Mouse (Mus musculus): ENCODE results near the gene Ppp1r9b. TPM values are rescaled to one million over a fixed set of nuclear protein-coding genes. Genes with fewer than 3 reads are reported as not detected.

The Ppp1r9b gene
- polyA plus RNA-seq (2015; fragmentation: Nextera tagmentation; extraction: Ambion mirVana), result 22.0 and 22.4 TPM in 2 replicates

- H3K9me3 ChIP-seq (ENCODE audit: control insufficient read depth, low read length), result no peaks in the 10 kb centered on the region
- H3K4me3 ChIP-seq (replicated peaks; ENCODE audit: low read length), result peak within 1 kb of the TSS; percentile 94
- WGBS, result 0% methylated on average over 49 of the region's 69 CpGs
- peak within 1 kb of the TSS; percentile 97 for H3K9ac ChIP-seq (replicated peaks; ENCODE audit: low read depth, low read length)
- H3K27ac ChIP-seq (ENCODE audit: low read length), result peak within 1 kb of the TSS; percentile 95
- peak within 1 kb of the TSS; percentile 97 for H3K4me2 ChIP-seq (ENCODE audit: low read length)
- H3K36me3 ChIP-seq (ENCODE audit: control insufficient read depth, insufficient read depth), result no peaks in the 10 kb centered on the region
- ATAC-seq, result peak; percentile 86
- no peaks in the 10 kb centered on the region for H3K27me3 ChIP-seq (replicated peaks; ENCODE audit: control insufficient read depth, insufficient read depth, low read length)
- peaks cover 55% of the 10 kb centered on the region for H3K4me1 ChIP-seq (replicated peaks; ENCODE audit: control insufficient read depth, insufficient read depth, low read length)
These were observed at the start of gene Ppp1r9b for GRCm38 (mm10) chr11:94990749-94991577. Gene Ppp1r9b, plus strand, starts transcription at chr11:94991035.

GRCm38 (mm10) chr11:94941121-94941520, 49.7 kb upstream of the Ppp1r9b start:
- WGBS, result 42% methylated on average over 9 of the region's 9 CpGs
- Histone ChIP-seq H3K27ac (ENCODE audit: low read length) (no peak overlapping the region), H3K4me3 (replicated peaks; ENCODE audit: low read length) (no peak overlapping the region), H3K36me3 (ENCODE audit: control insufficient read depth, insufficient read depth) (no peaks in the 10 kb centered on the region), H3K9ac (replicated peaks; ENCODE audit: low read depth, low read length) (no peak overlapping the region), H3K9me3 (ENCODE audit: control insufficient read depth, low read length) (no peaks in the 10 kb centered on the region), H3K27me3 (replicated peaks; ENCODE audit: control insufficient read depth, insufficient read depth, low read length) (peaks cover 20% of the 10 kb centered on the region), H3K4me1 (replicated peaks; ENCODE audit: control insufficient read depth, insufficient read depth, low read length) (peaks cover 14% of the 10 kb centered on the region), H3K4me2 (ENCODE audit: low read length) (no peak overlapping the region)
- no peak for ATAC-seq

GRCm38 (mm10) chr11:94941776-94942175, 49.1 kb upstream of the Ppp1r9b start:
- H3K4me3 ChIP-seq (replicated peaks; ENCODE audit: low read length), result no peak overlapping the region
- H3K36me3 ChIP-seq (ENCODE audit: control insufficient read depth, insufficient read depth), result no peaks in the 10 kb centered on the region
- no peaks in the 10 kb centered on the region for H3K9me3 ChIP-seq (ENCODE audit: control insufficient read depth, low read length)
- no peak overlapping the region for H3K9ac ChIP-seq (replicated peaks; ENCODE audit: low read depth, low read length)
- H3K27me3 ChIP-seq (replicated peaks; ENCODE audit: control insufficient read depth, insufficient read depth, low read length), result peaks cover 15% of the 10 kb centered on the region
- ATAC-seq, result no peak
- no peak overlapping the region for H3K27ac ChIP-seq (ENCODE audit: low read length)
- 79% methylated on average over 8 of the region's 8 CpGs for WGBS
- peaks cover 10% of the 10 kb centered on the region for H3K4me1 ChIP-seq (replicated peaks; ENCODE audit: control insufficient read depth, insufficient read depth, low read length)
- H3K4me2 ChIP-seq (ENCODE audit: low read length), result no peak overlapping the region

GRCm38 (mm10) chr11:94942282-94943023, 48.4 kb upstream of the Ppp1r9b start:
- Histone ChIP-seq H3K27me3 (replicated peaks; ENCODE audit: control insufficient read depth, insufficient read depth, low read length) (peaks cover 15% of the 10 kb centered on the region), H3K9me3 (ENCODE audit: control insufficient read depth, low read length) (no peaks in the 10 kb centered on the region), H3K27ac (ENCODE audit: low read length) (no peak overlapping the region), H3K4me3 (replicated peaks; ENCODE audit: low read length) (no peak overlapping the region), H3K9ac (replicated peaks; ENCODE audit: low read depth, low read length) (no peak overlapping the region), H3K4me1 (replicated peaks; ENCODE audit: control insufficient read depth, insufficient read depth, low read length) (peaks cover 5% of the 10 kb centered on the region), H3K4me2 (ENCODE audit: low read length) (no peak overlapping the region), H3K36me3 (ENCODE audit: control insufficient read depth, insufficient read depth) (no peaks in the 10 kb centered on the region)
- 49% methylated on average over 13 of the region's 13 CpGs for WGBS
- ATAC-seq, result no peak

- Histone ChIP-seq H3K27ac (ENCODE audit: low read length) (no peak overlapping the region), H3K9me3 (ENCODE audit: control insufficient read depth, low read length) (no peaks in the 10 kb centered on the region), H3K9ac (replicated peaks; ENCODE audit: low read depth, low read length) (no peak overlapping the region), H3K4me2 (ENCODE audit: low read length) (no peak overlapping the region), H3K27me3 (replicated peaks; ENCODE audit: control insufficient read depth, insufficient read depth, low read length) (peaks cover 12% of the 10 kb centered on the region), H3K4me3 (replicated peaks; ENCODE audit: low read length) (no peak overlapping the region), H3K4me1 (replicated peaks; ENCODE audit: control insufficient read depth, insufficient read depth, low read length) (no peaks in the 10 kb centered on the region), H3K36me3 (ENCODE audit: control insufficient read depth, insufficient read depth) (no peaks in the 10 kb centered on the region)
- no peak for ATAC-seq
- 83% methylated on average over 15 of the region's 15 CpGs for WGBS
These were observed 47.8 kb upstream of the Ppp1r9b start for GRCm38 (mm10) chr11:94943054-94943453.

GRCm38 (mm10) chr11:94944295-94944694, 46.5 kb upstream of the Ppp1r9b start:
- Histone ChIP-seq H3K9ac (replicated peaks; ENCODE audit: low read depth, low read length) (no peak overlapping the region), H3K27me3 (replicated peaks; ENCODE audit: control insufficient read depth, insufficient read depth, low read length) (0 out of 2 replicates have a peak, but pooled peaks cover 2% of the 10 kb centered on the region), H3K9me3 (ENCODE audit: control insufficient read depth, low read length) (no peaks in the 10 kb centered on the region), H3K4me3 (replicated peaks; ENCODE audit: low read length) (no peak overlapping the region), H3K4me1 (replicated peaks; ENCODE audit: control insufficient read depth, insufficient read depth, low read length) (no peaks in the 10 kb centered on the region), H3K4me2 (ENCODE audit: low read length) (no peak overlapping the region), H3K36me3 (ENCODE audit: control insufficient read depth, insufficient read depth) (no peaks in the 10 kb centered on the region), H3K27ac (ENCODE audit: low read length) (no peak overlapping the region)
- 19% methylated on average over 8 of the region's 8 CpGs for WGBS
- ATAC-seq, result no peak

- Histone ChIP-seq H3K4me1 (replicated peaks; ENCODE audit: control insufficient read depth, insufficient read depth, low read length) (no peaks in the 10 kb centered on the region), H3K27ac (ENCODE audit: low read length) (no peak overlapping the region), H3K9me3 (ENCODE audit: control insufficient read depth, low read length) (no peaks in the 10 kb centered on the region), H3K27me3 (replicated peaks; ENCODE audit: control insufficient read depth, insufficient read depth, low read length) (0 out of 2 replicates have a peak, but pooled peaks cover 2% of the 10 kb centered on the region), H3K4me3 (replicated peaks; ENCODE audit: low read length) (no peak overlapping the region), H3K36me3 (ENCODE audit: control insufficient read depth, insufficient read depth) (no peaks in the 10 kb centered on the region), H3K4me2 (ENCODE audit: low read length) (no peak overlapping the region), H3K9ac (replicated peaks; ENCODE audit: low read depth, low read length) (no peak overlapping the region)
- 91% methylated on average over 12 of the region's 12 CpGs for WGBS
- no peak for ATAC-seq
These were observed 45.6 kb upstream of the Ppp1r9b start for GRCm38 (mm10) chr11:94945236-94945635.

GRCm38 (mm10) chr11:94952169-94952568, 38.7 kb upstream of the Ppp1r9b start:
- ATAC-seq, result 0 out of 2 replicates have a peak, but pooled peaks have one; percentile 33
- Histone ChIP-seq H3K27me3 (replicated peaks; ENCODE audit: control insufficient read depth, insufficient read depth, low read length) (no peaks in the 10 kb centered on the region), H3K9ac (replicated peaks; ENCODE audit: low read depth, low read length) (no peak overlapping the region), H3K9me3 (ENCODE audit: control insufficient read depth, low read length) (no peaks in the 10 kb centered on the region), H3K4me1 (replicated peaks; ENCODE audit: control insufficient read depth, insufficient read depth, low read length) (peaks cover 3% of the 10 kb centered on the region; the same call in 1 of the 2 replicates), H3K27ac (ENCODE audit: low read length) (no peak overlapping the region), H3K4me2 (ENCODE audit: low read length) (no peak overlapping the region), H3K36me3 (ENCODE audit: control insufficient read depth, insufficient read depth) (no peaks in the 10 kb centered on the region), H3K4me3 (replicated peaks; ENCODE audit: low read length) (no peak overlapping the region)
- 3% methylated on average over 6 of the region's 6 CpGs for WGBS

GRCm38 (mm10) chr11:94955103-94955502, 35.7 kb upstream of the Ppp1r9b start:
- Histone ChIP-seq H3K4me3 (replicated peaks; ENCODE audit: low read length) (no peak overlapping the region), H3K9ac (replicated peaks; ENCODE audit: low read depth, low read length) (no peak overlapping the region), H3K9me3 (ENCODE audit: control insufficient read depth, low read length) (no peaks in the 10 kb centered on the region), H3K27ac (ENCODE audit: low read length) (no peak overlapping the region), H3K36me3 (ENCODE audit: control insufficient read depth, insufficient read depth) (no peaks in the 10 kb centered on the region), H3K27me3 (replicated peaks; ENCODE audit: control insufficient read depth, insufficient read depth, low read length) (no peaks in the 10 kb centered on the region), H3K4me1 (replicated peaks; ENCODE audit: control insufficient read depth, insufficient read depth, low read length) (peaks cover 9% of the 10 kb centered on the region), H3K4me2 (ENCODE audit: low read length) (peak overlapping the region; percentile 14; the same call in 1 of the 2 replicates)
- WGBS, result 35% methylated on average over 9 of the region's 9 CpGs
- peak; percentile 49; the same call in 1 of the 2 replicates for ATAC-seq

Measured in forebrain, embryonic 16.5 days (tissue).